Mouse (Mus musculus) stomach, postnatal 0 days (tissue): ENCODE measurements around the gene 2810004N23Rik.

Experiments used
- CTCF ChIP-seq: IDR thresholded peaks from 2 replicates; pipeline ENCODE4 v1.5.1; 2016; ENCODE audit warnings: antibody characterized with exemption, low read depth, mild to moderate bottlenecking, moderate library complexity
- EP300 ChIP-seq: optimal IDR thresholded peaks from 2 replicates; pipeline ENCODE3; 2016; ENCODE audit warnings: antibody characterized with exemption

- no peak for TF ChIP-seq EP300
- TF ChIP-seq CTCF: no peak
Observed at GRCm38 (mm10) chr8:124833430-124834205, 29.3 kb downstream of the 2810004N23Rik start.
